Mouse (Mus musculus) small intestine, adult 2 months (tissue): ENCODE results near the gene Trappc5. TPM values are rescaled to one million over a fixed set of nuclear protein-coding genes. Genes with fewer than 3 reads are reported as not detected.

Experiments
- H3K27ac ChIP-seq: fragments of 200-500 bp; 2 replicates; pipeline ENCODE4 v1.5.1; 2012; ENCODE audit warnings: low read depth, low read length, control low read depth, inconsistent platforms; ENCODE audit not compliant: insufficient read depth
- H3K27me3 ChIP-seq: fragments of 200-500 bp; 2 replicates; pipeline ENCODE4 v1.6.1; 2012; ENCODE audit warnings: mild to moderate bottlenecking, moderate library complexity, low read length, inconsistent platforms; ENCODE audit not compliant: control insufficient read depth, insufficient read depth
- H3K36me3 ChIP-seq: fragments of 200-500 bp; 2 replicates; pipeline ENCODE4 v1.6.1; 2012; ENCODE audit warnings: mild to moderate bottlenecking, low read length, control low read depth, inconsistent platforms; ENCODE audit not compliant: control insufficient read depth, insufficient read depth
- H3K4me1 ChIP-seq: fragments of 200-500 bp; 2 replicates; pipeline ENCODE4 v1.6.1; 2012; ENCODE audit warnings: low read length, inconsistent platforms, mixed read lengths; ENCODE audit not compliant: control insufficient read depth, insufficient read depth, insufficient read length
- H3K4me3 ChIP-seq: fragments of 200-500 bp; 2 replicates; pipeline ENCODE4 v1.5.1; 2012; ENCODE audit warnings: low read depth, mild to moderate bottlenecking, control low read depth, inconsistent platforms, low read length, moderate library complexity
- CTCF ChIP-seq: fragments of 200-500 bp; IDR thresholded peaks from 2 replicates; pipeline ENCODE4 v1.5.1; 2012; ENCODE audit warnings: low read depth, mild to moderate bottlenecking, control low read depth, inconsistent platforms, low read length, moderate library complexity, mixed read lengths; ENCODE audit not compliant: insufficient replicate concordance, insufficient read length; ENCODE audit errors: extremely low read depth
- POLR2A ChIP-seq: fragments of 200-500 bp; IDR thresholded peaks from 2 replicates; pipeline ENCODE4 v1.6.1; 2012; ENCODE audit warnings: low read depth, mild to moderate bottlenecking, control low read depth, inconsistent platforms, low read length, moderate library complexity
- WGBS: fragments of 180-500 bp; shearing (Covaris S2); methylation state at CpG from one replicate; pipeline ENCODE4 v1.1.7; 2018; 5-methylcytosine and 5-hydroxymethylcytosine counted together
- polyA plus RNA-seq: library from polyadenylated mRNA; depleted of rRNA; stranded (reverse); fragments of >200 nt; gene quantifications from 2 replicates; pipeline ENCODE4 v1.2.3, GENCODE M21; 2012; rRNA removed

Gene Trappc5
- polyA plus RNA-seq, 1 experiment: 32.1 TPM

DNA sequence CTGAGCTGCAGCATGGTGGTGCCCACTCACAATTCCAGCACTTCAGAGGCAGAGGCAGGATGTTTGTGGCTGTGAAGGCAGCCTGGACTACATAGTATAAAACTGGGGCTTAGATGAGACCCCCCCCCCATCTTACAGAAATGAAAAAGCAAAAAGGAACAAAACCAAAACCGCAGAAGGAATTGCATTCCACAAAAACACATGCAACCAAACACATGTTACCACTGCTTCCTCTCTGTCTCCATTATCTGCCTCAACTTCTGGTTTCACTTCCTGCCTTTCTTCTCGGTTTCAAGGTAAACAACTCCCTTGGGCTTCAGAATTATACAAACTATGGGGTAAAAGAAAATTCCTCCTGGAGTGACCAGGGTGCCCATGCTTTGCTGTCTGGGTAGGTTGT lies 35.5 kb downstream of the Trappc5 start:
- H3K4me1 ChIP-seq: no peaks in the 10 kb centered on the region
- no peaks in the 10 kb centered on the region for H3K36me3 ChIP-seq
- H3K4me3 ChIP-seq: no peak overlapping the region
- no peak overlapping the region for H3K27ac ChIP-seq
- no peak for TF ChIP-seq POLR2A
- no peak for TF ChIP-seq CTCF
- no peaks in the 10 kb centered on the region; the same call in 1 of the 2 replicates for H3K27me3 ChIP-seq
- WGBS: 35% methylated on average over 2 of the region's 2 CpGs

DNA sequence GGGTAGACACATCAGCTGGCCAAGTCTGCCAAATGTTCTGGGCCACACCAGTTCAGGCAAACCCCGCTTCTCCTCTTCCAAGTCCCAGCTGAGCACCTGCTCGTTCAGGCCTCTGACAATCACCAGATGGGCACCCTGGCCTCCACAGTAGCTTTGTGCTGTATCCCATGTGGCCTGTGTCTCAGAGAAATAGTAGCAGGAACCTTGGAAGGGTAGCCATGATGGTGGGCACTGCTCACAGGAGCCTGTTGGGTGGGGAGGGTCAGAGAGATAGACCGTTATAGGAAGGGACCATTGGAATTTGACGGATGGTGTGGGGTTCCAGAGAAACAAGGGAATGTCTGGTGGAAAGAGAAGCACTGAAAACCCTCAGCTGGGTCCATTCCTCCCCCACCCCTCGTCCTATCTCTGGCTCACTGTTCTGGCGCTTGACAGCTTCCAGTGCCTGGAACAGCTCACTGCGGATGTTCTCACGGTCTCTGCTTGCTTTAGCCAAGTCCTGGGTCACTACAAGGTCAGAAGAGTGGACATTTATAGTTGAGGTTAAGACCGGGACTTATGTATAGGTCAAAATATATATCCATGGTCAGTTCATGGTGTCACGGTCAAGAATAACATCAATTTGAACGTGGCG lies 41.3 kb downstream of the Trappc5 start:
- TF ChIP-seq POLR2A (no peak), CTCF (no peak)
- Histone ChIP-seq H3K4me1 (no peaks in the 10 kb centered on the region), H3K4me3 (no peak overlapping the region), H3K36me3 (no peaks in the 10 kb centered on the region), H3K27ac (no peak overlapping the region), H3K27me3 (no peaks in the 10 kb centered on the region)
- WGBS: 81% methylated on average over 12 of the region's 12 CpGs

DNA sequence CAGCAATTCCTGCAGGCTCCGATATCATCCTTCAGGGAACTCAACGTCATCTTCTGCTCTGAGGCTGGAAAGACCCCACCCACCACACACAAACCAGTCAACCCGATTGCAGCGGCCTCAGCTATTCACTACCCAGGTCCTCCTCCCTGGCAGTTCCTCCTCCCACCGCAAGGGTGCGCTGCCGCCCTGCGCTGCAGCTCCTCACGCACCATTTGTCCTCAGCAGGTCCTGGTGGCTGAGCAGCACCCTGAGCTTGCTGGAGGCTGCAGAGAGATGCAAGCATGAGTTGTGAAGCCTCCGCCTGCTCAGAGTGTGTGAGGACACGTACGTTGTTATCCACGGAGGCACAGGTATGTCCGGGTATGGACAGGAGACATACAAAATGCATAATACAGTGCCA lies 42.5 kb downstream of the Trappc5 start:
- no peak overlapping the region for H3K27ac ChIP-seq
- WGBS: 15% methylated on average over 14 of the region's 14 CpGs
- TF ChIP-seq CTCF (peak; percentile 92), POLR2A (no peak)
- no peaks in the 10 kb centered on the region for H3K4me1 ChIP-seq
- H3K27me3 ChIP-seq: no peaks in the 10 kb centered on the region
- H3K4me3 ChIP-seq: no peak overlapping the region
- H3K36me3 ChIP-seq: no peaks in the 10 kb centered on the region

DNA sequence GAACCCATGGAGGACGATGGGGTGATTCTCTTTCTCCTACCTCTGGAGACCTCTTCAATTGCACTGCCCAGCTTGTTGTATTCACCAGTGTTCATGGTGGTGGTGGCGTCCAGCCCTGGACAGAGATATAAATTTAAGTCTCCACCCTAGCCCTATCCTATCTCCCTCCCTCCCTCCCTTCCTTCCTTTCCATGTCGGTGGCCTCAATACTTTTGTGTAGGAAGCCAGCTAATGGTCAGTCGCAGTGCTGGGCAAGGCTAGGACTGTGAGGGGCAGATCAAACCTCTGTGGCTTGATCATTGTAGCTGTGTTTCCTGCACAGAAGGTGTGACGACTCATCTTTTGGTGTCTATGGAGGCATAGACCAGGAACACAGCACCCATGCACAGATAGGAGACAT lies 44.5 kb downstream of the Trappc5 start, which contains the start of gene Clec4g:
TSS of gene Clec4g (minus strand) at position 101 of the 400 bp plus-strand sequence.
- Histone ChIP-seq H3K36me3 (no peaks in the 10 kb centered on the region), H3K27me3 (no peaks in the 10 kb centered on the region), H3K4me1 (no peaks in the 10 kb centered on the region), H3K27ac (no peak within 1 kb of the TSS), H3K4me3 (no peak within 1 kb of the TSS)
- WGBS: 69% methylated on average over 5 of the region's 5 CpGs
- no peak for TF ChIP-seq CTCF
- no peak for TF ChIP-seq POLR2A

DNA sequence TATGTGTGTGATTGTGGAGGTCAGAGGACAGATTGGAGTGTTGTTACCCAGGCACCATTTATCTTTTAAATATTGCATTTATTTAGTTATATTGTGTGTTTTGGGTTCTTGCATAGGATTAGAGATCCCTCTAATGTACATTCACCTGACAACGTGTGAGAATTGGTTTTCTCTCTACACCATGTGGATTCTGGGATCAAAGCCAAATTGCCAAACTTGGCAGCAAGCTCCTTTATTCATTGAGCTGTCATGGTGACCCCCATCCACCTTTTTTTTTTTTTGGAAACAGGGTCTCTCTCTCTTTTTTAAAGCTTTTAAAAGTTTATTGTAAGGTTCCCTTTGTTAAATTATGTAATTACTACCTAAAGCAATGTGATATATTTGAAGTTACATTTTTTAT lies 44.9 kb downstream of the Trappc5 start:
- Histone ChIP-seq H3K27me3 (no peaks in the 10 kb centered on the region), H3K4me1 (no peaks in the 10 kb centered on the region), H3K36me3 (no peaks in the 10 kb centered on the region), H3K27ac (no peak overlapping the region), H3K4me3 (no peak overlapping the region)
- WGBS: 11% methylated on average over 1 of the region's 1 CpGs
- TF ChIP-seq CTCF (no peak), POLR2A (no peak)

Other genes starting within 250 kb of the Trappc5 start
- 9.6 and 13.0 TPM in 2 replicates for gene Pex11g, start 208.6 kb upstream of the Trappc5 start, polyA plus RNA-seq
- gene Tex45, start 205.4 kb upstream of the Trappc5 start, polyA plus RNA-seq: 0.08 and 0.11 TPM in 2 replicates
- gene Zfp358, start 183.2 kb upstream of the Trappc5 start, polyA plus RNA-seq: 20.2 and 40.0 TPM in 2 replicates
- gene Mcoln1, start 175.8 kb upstream of the Trappc5 start, polyA plus RNA-seq: 123 and 389 TPM in 2 replicates
- 40.3 and 88.6 TPM in 2 replicates for gene Pnpla6, start 160.9 kb upstream of the Trappc5 start, polyA plus RNA-seq
- gene C330021F23Rik, start 108.3 kb upstream of the Trappc5 start, polyA plus RNA-seq: 0.51 and 3.4 TPM in 2 replicates
- gene Camsap3, start 89.0 kb upstream of the Trappc5 start, polyA plus RNA-seq: 58.8 and 136 TPM in 2 replicates
- 18.1 and 44.3 TPM in 2 replicates for gene Xab2, start 55.0 kb upstream of the Trappc5 start, polyA plus RNA-seq
- 1.8 and 2.5 TPM in 2 replicates for gene Pet100, start 54.8 kb upstream of the Trappc5 start, polyA plus RNA-seq
- not detected in 2 replicates for gene Pcp2, start 50.8 kb upstream of the Trappc5 start, polyA plus RNA-seq
- 134 and 330 TPM in 2 replicates for gene Stxbp2, start 45.3 kb upstream of the Trappc5 start, polyA plus RNA-seq
- 0.23 and 0.38 TPM in 2 replicates for gene Retn, start 20.5 kb upstream of the Trappc5 start, polyA plus RNA-seq
- 0.14 TPM in 1 of 2 replicates, not detected in the other for gene Mcemp1, start 10.5 kb upstream of the Trappc5 start, polyA plus RNA-seq
- 1.6 TPM in 1 of 2 replicates, not detected in the other for gene Fcor, start 3.9 kb upstream of the Trappc5 start, polyA plus RNA-seq
- gene Fcer2a, start 17.9 kb downstream of the Trappc5 start, polyA plus RNA-seq: 1.0 and 4.4 TPM in 2 replicates
- 0.11 TPM in 1 of 2 replicates, not detected in the other for gene Clec4g, start 44.4 kb downstream of the Trappc5 start, polyA plus RNA-seq
- gene Cd209a, start 72.7 kb downstream of the Trappc5 start, polyA plus RNA-seq: 0.46 and 0.91 TPM in 2 replicates
- gene Cd209e, start 178.0 kb downstream of the Trappc5 start, polyA plus RNA-seq: not detected in 2 replicates
- gene Cd209d, start 202.3 kb downstream of the Trappc5 start, polyA plus RNA-seq: 0.56 TPM in 1 of 2 replicates, not detected in the other